Mouse (Mus musculus): ENCODE measurements around the gene Mtmr3.

DNA sequence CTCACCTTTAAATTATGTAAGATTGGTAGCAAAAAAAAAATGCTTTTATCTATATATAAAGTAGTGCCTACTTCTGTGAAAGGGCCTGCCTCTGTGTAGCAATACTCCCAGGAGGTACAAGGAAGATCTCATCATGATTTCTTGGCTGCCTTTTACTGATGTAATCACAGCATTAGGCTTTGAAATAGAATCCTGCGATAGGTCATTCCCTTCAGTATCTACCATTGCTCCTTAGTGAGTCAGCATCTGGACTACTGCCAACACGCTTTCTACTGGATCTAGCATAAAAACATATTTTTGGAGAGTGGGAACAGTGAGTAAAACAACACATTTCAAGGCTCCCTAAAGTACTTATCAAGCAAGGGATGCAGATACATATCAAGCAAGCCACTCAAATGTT lies 16.0 kb downstream of the Mtmr3 start:
- TF ChIP-seq CTCF (IDR thresholded peaks at IDR 0.05) = no peak
- TF ChIP-seq EP300 (IDR thresholded peaks at IDR 0.05) = no peak
